Mouse (Mus musculus) embryonic fibroblast, embryonic 13.5 days (primary cell): ENCODE results near the gene 5330417H12Rik. TPM values are rescaled to one million over a fixed set of nuclear protein-coding genes. Genes with fewer than 3 reads are reported as not detected.

ENCODE experiments used
- H3K27ac ChIP-seq: 2 replicates; pipeline ENCODE4 v1.5.1; 2012; ENCODE audit warnings: low read length, control low read depth, inconsistent platforms; ENCODE audit not compliant: insufficient read depth
- H3K4me1 ChIP-seq: 2 replicates; pipeline ENCODE4 v1.6.1; 2011; ENCODE audit warnings: low read length; ENCODE audit not compliant: control insufficient read depth, insufficient read depth
- H3K4me3 ChIP-seq: 2 replicates; pipeline ENCODE4 v1.5.1; 2011; ENCODE audit warnings: mild to moderate bottlenecking, control low read depth, low read length; ENCODE audit not compliant: insufficient read depth
- CTCF ChIP-seq: IDR thresholded peaks from 2 replicates; pipeline ENCODE4 v1.5.1; 2011; ENCODE audit warnings: mild to moderate bottlenecking, control low read depth, low read length, moderate library complexity, borderline replicate concordance; ENCODE audit not compliant: insufficient read depth
- POLR2A ChIP-seq: IDR thresholded peaks from 2 replicates; pipeline ENCODE4 v1.6.1; 2011; ENCODE audit warnings: low read depth, mild to moderate bottlenecking, control low read depth, low read length, moderate library complexity
- polyA plus RNA-seq: library from polyadenylated mRNA; stranded (reverse); fragments of >200 nt; gene quantifications from 2 replicates; pipeline ENCODE4 v1.2.4, GENCODE M21; 2011; ENCODE audit warnings: low read depth; ENCODE audit not compliant: missing spikeins, insufficient read length

5330417H12Rik gene
- not detected in 2 replicates for polyA plus RNA-seq

DNA sequence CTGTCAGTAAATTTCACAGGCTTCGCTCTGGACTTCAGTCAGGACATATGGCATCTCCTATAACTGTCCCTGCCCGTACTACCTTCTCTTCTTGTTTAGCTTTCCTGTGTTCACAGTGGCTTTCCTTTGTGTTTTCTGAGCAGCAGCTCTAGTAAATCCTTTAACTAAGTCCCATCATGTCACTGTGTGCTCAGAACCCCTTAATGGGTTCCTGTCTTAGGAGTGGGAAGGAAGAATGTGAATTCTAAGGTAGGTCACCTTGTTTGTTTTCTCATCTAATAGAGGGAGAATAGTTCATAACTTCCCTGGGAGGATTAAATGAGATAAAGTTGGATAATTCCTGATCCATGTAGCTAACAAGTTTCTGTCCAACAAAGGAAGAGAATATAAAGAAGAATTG lies at the start of gene 5330417H12Rik:
Gene 5330417H12Rik, minus strand, starts transcription at position 101 of the 400 bp plus-strand sequence.
- Histone ChIP-seq H3K4me1 (no peaks in the 10 kb centered on the region), H3K4me3 (no peak within 1 kb of the TSS), H3K27ac (no peak within 1 kb of the TSS)
- TF ChIP-seq CTCF (no peak), POLR2A (no peak)

DNA sequence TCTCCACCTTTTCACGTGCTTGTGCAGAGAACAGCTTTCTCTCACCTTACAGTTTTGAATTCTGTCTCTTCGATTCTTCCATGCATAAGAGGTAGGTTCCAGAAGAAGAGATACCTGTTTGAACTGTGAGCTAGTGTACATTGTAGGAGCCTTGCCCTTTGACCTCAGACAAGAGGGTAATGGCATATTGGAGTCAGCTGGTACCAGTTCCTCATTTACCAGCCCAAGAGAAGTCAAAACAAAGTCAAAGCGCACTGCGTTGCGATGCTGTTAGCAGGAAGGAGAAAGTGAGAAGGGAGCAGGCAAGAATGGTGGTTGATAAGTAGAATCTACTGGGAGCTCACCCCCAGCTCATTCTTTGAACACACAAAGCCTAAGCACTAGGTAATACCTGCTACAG lies 43.6 kb upstream of the 5330417H12Rik start:
- Histone ChIP-seq H3K4me1 (peaks cover 14% of the 10 kb centered on the region), H3K4me3 (no peak overlapping the region), H3K27ac (no peak overlapping the region)
- TF ChIP-seq CTCF (no peak), POLR2A (no peak)

DNA sequence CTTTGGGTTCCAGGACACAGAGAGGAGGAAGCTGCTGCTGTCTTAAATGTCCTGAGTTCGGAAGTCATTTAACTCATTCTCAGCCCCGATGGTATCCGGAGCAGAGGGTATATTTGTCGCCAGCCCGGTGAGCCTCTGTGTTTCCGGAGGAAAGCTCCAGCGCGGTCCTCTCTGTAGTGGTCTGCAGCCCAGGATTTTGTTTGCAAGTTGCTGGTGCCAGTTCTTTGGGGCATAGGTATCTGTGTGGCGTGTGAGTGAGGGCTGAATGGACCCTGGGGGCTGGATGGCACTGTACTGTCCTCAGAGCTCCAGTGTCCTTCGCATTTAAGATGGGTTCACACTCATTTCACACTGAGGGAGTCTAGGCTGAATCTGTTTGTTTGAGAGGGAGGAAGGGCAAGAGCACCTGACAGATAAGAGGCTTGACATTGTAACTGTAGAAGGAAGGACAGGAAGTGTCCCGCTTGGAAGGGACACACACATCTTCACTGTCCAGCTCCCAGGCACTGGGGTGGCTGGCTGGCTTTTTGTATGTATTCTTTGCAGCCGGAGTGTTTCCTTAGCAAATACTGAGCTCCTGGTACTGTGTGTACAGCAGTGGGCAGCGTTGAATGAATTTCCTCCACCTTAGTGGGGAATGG lies 41.4 kb upstream of the 5330417H12Rik start:
- H3K4me1 ChIP-seq: peaks cover 14% of the 10 kb centered on the region
- TF ChIP-seq POLR2A (no peak), CTCF (no peak)
- H3K27ac ChIP-seq: no peak overlapping the region
- peak overlapping the region; percentile 12 for H3K4me3 ChIP-seq

DNA sequence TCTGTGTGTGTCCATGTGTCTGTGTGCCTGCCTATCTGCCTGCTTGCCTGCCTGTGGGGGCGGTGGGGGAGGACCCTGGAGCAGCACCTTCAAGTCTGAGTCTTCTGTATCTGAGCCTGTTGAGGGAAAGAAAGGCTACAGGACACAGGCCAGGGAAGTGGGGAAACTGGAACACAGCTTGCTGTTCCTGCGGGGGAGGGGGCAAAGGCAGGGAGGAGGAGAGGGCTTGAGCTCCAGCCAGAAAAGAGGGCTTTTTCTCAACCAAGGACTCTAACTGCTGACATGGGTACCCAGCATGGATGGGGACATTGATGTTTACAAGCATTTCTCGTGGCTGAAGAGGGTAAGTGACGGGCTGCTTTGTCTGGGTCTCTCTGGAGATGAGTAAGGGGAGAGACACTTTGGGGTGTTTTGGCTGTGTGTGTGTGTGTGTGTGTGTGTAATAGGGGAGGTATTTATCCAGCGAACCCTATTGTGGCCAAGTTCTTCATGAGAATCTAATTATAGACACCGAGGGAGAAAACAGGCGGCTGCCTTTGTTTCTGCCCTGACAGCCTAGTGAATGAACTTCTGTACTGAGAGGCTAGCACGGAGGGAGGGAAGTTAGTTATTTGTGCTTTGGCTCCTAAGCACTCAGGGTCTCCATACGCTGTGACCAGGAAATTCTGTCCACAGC lies 40.8 kb upstream of the 5330417H12Rik start:
- Histone ChIP-seq H3K4me3 (peak overlapping the region; percentile 12), H3K27ac (peak overlapping the region; percentile 71), H3K4me1 (peaks cover 14% of the 10 kb centered on the region)
- TF ChIP-seq POLR2A (no peak), CTCF (no peak)

DNA sequence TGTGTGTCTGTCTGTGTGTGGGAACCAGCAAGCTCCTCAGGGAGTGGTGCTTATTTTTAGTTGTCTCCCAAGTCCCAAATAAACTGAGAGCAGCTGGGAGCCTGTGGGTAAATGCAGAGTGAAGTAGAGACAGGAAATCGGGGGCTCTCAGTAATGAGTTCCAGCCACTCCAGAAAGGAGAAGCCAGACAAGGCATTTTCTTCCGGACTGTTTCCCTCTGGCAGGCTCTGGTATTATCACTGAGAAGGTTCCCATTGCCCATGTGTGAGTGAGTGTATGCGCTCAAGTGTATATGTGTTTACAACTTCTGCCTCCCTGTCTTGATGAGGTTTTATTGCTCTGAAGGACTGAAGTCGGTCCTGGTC lies 40.2 kb upstream of the 5330417H12Rik start:
- peaks cover 14% of the 10 kb centered on the region for H3K4me1 ChIP-seq
- TF ChIP-seq POLR2A (no peak), CTCF (no peak)
- H3K4me3 ChIP-seq: 0 out of 2 replicates have a peak overlapping the region, but pooled peaks have one; percentile 12
- H3K27ac ChIP-seq: peak overlapping the region; percentile 71

DNA sequence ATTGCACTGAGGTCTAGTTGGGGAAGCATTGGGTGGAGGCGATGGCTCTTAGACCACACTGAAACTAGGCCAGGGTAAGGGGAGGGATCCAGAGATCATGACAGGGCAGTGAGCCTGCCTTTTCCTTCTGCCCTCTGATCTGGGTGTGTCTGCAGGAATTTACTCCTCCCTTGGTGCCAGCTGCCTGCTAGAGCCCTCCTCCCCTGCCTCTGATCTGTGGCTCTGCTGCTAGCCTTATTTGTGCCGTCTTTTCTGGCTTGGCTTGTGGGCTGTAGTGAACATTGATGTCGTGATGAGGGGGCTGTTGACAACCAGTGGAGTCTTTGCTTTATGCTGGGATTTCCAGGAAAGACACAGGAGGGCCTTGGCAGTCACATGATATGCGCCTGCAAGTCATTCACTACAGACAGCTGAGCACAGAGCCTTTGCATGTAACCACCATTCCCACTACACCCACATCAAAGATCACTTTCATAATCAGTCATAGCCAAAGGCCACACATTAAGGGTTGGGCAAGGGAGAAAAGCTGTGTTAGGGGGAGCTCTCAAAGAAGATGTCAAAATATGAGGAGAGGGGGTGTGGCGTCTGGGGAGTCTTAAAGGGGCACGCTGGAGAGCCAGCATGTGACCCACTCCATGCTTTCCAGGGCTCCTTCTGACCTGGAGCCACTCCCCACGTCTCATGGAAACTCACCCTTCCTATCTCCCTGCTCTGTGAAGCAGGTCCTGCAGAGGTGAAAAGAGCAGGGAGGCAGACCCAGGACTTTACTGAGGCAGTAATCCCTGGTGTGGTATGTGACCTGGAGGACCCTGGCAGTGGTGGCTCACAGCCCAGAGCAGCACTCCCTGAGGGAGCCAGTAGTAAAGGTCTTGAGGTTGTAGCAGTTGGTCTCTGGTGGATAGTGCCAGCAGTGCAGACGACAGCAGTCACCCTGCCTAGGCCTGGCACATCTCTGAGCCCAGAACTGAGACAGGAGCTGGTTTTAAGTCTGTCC lies 39.4 kb upstream of the 5330417H12Rik start:
- TF ChIP-seq POLR2A (no peak), CTCF (no peak)
- Histone ChIP-seq H3K4me1 (peaks cover 14% of the 10 kb centered on the region), H3K27ac (peak overlapping the region; percentile 71; the same call in 1 of the 2 replicates), H3K4me3 (no peak overlapping the region)

DNA sequence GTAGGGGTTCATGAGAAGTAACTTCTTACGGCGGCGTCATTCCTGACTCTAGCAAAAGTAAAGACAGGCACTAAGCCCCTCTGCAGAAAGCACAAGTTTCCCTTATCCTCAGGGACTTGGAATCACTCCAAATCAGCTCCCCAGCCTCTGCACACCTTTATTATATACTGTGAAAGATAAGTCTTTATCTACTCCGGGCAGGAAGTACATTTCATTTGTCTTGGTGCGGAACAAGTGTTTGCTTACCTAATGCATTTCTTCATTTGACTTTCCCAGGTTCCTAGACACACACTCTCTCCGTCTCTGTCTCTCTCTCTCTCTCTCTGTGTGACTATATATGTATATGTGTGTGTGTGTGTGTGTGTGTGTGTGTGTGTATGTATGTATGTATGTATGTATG lies 38.7 kb upstream of the 5330417H12Rik start:
- no peak overlapping the region for H3K4me3 ChIP-seq
- peaks cover 14% of the 10 kb centered on the region for H3K4me1 ChIP-seq
- no peak for TF ChIP-seq CTCF
- no peak for TF ChIP-seq POLR2A
- H3K27ac ChIP-seq: no peak overlapping the region

DNA sequence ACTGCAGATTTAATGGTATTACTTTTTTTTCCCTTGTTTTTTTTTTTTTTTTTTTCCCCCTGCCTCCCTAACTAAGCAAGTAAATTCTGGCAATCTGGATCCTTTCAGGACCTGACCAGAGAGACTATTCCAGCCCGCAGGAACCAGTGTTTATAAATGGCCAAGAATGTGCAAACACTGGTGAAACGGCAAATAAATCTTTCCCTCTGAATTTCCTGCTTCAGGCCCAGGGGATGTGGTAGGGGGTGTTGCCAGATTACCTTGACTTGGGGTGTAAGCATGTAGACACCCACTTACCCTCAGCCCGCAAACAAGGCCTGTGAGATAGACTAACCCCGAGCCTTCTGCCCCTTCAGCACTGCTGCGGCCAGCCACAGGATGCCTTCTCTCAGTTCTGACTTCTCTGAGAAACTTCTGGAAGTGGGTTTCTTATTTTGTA lies 36.9 kb upstream of the 5330417H12Rik start:
- H3K4me1 ChIP-seq: peaks cover 14% of the 10 kb centered on the region
- H3K27ac ChIP-seq: no peak overlapping the region
- no peak overlapping the region for H3K4me3 ChIP-seq
- TF ChIP-seq CTCF (no peak), POLR2A (no peak)

DNA sequence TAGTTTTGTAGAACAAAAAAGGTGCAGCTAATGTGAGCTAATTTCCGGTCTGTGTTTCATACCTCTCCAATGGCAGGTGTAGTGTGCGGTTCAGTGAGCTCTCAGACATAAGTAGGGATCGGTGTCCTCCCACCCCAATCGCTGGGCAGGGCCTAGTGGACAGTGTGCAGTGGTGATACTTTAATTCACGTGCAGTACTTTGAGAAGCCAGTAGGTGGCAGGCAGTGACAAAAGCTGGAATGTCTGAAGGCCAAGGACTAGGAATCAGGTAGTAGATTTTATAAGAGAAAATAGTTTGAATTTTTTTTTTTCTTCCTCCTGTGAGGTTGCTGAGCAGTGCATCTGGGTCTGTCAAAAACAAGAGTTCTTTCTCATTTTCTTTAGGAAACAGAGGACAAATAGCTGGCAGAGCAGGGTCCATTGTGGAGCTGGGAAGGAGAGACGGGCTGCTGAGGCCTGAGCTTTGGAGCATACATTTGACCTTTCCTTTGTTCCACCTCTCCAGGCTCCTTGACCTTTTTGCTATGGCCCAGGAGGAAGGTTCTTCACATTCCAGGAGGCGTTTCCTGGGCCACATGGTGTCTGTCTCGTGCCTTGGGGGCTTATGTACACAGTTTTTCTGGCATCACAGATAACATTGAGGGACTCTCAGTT lies 36.4 kb upstream of the 5330417H12Rik start:
- H3K27ac ChIP-seq: no peak overlapping the region
- no peak overlapping the region for H3K4me3 ChIP-seq
- TF ChIP-seq CTCF (peak; percentile 52; the same call in 1 of the 2 replicates), POLR2A (no peak)
- peaks cover 14% of the 10 kb centered on the region for H3K4me1 ChIP-seq
